Mouse (Mus musculus) frontal cortex, postnatal 36 days (tissue): ENCODE data around the gene Piezo1.

Experiments
- DNase-seq, 2 experiments: peaks; one replicate each; pipeline ENCODE4 v3.0.0; 2022; ENCODE audit warnings: low spot score in 2 of 2

Piezo1 gene

DNA sequence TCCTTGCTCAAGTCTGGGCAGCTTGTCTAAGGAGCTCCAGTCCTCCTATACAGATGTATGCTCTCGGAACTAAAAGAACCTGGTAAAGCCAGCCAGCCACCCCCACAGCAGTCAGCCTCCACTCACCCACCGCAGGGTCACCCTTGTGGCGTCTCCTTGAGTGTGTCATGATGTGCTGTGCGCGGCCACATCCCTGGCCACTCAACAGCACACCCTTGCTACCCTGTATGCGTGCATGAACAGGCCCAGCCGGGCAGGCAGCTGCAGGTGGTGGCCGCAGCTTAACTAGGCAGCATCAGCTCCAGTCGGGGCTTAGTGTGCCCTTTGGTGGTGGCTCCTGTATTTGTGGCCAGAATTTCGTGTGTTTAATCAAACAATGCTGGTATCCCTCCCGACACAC is 94.0 kb downstream of the Piezo1 start:
- no peak for DNase-seq

DNA sequence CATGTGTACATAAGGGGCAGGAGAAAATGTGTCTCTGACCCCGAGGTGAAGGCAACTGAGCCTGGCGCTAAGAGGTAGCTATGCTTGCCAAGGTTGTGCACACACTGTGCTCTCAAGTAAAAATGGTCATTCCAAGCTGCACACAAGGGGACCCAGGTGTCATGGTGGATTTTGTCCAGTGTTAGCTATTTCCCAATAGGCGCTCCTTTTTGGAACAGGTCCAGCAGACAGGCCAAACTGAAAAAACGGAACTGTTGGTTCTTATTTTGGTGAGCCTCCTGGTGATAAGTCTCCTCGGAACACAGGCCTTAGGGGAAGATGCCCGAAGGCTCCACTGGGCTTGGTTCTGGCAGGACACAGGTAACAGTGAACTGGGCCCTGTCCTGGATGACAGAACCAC is 96.7 kb downstream of the Piezo1 start:
- no peak for DNase-seq

DNA sequence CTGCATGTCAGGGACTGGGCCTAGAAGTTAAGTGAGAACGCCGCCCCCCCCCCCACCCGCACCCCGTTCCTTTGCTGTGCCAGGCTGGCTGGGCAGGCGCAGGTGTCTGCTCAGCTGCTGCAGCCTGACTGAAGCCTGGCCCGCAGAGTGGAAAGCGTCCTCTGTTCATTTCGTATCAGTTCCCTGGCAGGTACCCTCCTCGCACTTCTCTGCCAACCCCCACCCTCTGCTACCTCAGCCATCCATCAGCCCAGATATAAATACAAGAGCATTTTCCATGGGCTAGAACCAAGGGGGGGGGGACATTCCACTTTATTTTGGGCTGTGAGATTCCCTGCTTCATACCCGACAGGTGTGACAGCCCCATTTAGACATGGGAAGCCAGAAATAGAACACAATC is 99.0 kb downstream of the Piezo1 start:
- DNase-seq = no peak

DNA sequence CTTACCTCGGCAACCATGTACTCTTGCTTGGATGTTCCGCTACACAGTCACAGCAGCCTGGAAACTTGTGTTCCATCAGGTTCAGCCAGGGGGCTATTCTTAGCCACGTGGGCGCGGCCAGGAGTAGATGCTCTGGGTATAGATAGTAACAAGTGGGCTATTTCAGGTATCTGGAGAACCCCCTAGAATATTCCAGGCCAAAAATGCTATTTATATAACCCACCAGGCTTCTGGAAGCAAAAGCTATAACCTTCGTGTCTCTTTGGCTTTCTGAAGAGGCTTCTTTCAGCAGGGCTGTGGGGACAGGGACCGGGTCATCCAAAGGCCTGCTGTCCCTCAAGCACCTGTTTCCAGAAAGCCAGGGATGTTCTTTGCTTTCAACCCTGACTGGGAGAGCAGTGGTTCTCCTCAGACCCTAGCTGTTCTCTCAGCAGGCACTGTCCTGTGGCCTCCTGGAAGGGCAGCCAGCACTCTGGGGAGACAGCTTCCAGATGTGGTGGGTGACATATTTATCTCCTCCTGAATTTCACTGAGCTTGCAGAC is 99.9 kb downstream of the Piezo1 start:
- no peak for DNase-seq

DNA sequence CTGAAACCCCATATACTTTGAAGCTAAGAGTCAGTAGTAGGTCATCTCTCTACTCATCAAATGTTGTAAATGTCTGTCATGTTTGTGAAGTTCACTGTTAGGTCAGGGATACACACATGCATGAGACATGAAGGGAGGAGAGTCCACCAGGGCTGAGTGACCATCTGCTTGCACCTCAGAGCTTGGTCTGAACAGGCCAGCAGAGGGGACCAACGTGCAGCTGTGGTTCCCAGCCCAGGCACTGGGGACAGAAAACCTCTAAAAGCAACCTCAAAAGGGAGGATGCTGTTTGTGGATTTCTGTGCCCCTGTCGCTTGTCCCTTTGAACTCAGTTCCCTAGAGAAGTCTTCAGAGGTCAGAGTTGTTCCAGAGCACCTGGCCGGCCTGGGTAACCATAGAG is 105.9 kb downstream of the Piezo1 start:
- no peak for DNase-seq

DNA sequence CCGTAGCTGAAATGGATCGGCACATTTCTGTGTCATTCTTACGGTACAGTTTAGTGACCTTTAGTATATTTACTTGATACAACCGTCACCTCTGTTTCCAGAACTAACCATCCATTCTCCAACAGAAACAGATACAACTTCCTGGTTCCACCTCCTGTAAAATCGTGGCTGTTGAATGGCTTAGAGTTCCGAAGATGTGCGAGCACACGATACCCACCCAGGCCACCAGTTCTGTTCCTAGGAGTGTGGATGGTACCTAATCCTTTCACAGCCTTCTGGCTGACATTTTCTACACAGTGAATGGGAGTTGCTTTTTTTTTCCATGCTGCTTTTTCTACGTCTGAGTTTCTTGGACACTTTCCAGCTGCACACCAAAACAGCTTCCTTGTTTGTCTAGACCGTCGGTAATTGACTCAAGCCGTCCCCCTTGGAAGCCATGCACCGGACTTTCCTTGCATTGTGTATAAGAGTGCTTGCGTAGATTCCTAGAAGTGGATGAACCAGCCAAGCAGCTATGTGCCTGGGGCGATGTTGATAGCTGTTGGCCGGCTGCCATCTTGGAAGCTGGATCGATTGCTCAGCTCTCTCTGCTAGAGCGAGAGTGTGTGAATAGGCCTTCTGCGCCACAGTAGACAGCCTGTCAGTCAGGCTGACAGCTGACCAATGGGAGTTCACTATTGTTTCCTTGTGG is 106.9 kb downstream of the Piezo1 start:
- DNase-seq = peak; percentile 82 to 84

DNA sequence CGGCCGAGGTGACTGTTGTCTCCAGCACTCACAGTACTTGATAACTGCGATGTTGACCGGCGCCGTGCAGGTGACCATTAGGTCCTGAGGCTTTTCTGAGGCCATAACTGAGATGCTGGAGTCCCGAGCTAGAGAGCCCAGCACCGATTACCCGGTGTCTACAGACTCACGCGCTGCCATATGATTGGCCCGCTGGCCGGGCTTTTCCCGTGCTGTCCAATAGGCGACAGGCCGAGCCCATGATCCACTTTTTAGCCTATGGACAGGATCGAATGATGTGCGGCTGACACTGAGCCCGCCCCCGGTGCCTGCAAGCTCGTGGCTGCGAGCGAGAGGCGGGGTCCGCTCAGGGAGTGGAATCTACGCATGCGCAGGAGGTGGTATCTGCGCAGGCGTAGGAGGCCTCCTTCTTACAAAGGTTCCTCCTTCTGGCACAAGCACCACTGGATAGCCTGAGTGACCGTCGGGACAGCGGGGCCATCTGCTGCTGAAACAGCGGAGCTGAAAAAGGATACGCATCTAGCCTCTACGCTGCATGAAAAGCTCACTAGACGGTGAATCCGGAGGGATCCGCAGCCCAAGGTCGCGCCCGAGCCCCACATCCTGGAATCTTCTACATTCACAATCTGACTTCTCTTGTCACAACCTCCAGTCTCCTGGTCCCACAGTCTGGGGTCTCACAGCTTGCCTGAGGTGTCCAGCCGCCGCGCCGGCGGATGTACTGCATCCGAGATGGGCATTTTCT is 107.7 kb downstream of the Piezo1 start, which contains the start of gene Mvd:
Gene Mvd (minus strand): TSS at position 161 of the 745 bp plus-strand sequence.
- peak; percentile 98 to 99 for DNase-seq

DNA sequence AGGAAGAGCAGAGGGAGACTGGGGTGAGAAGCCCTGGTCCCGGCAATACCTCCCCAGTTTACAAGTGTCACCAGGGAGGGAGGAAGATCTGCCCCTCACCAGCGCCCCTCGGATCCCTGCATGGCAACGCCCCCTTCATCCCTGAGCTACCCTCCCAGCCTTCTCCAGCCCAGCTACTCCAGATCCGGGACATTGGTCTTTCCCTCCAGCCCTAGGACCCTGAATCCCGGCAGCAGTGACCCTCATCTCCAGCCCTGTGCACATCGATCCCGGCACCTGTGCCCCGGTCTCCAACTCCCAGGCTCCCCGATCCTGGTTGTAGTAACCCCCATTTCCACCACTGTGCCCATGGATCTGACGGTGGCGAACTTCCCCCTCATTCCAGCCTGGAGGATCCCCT is 108.3 kb downstream of the Piezo1 start:
- DNase-seq = no peak

DNA sequence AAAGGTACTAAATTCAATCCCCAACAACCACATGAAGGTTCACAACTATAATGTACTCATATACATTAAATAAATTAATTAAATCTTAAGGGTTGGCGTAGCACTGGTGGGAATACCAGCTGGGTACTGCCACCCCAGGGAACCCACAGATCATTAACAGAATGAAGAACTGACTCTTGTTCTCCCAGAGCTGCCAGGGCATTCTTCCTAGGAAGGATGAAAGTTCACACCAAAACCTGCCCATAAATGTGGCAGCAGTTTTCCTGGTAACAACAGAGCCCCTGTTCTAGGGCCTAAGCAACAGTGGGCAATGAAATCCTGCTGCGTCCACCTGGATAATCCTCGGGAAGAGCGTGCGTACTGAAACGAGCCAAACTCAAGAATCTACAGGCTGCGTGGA is 108.8 kb downstream of the Piezo1 start:
- no peak for DNase-seq

DNA sequence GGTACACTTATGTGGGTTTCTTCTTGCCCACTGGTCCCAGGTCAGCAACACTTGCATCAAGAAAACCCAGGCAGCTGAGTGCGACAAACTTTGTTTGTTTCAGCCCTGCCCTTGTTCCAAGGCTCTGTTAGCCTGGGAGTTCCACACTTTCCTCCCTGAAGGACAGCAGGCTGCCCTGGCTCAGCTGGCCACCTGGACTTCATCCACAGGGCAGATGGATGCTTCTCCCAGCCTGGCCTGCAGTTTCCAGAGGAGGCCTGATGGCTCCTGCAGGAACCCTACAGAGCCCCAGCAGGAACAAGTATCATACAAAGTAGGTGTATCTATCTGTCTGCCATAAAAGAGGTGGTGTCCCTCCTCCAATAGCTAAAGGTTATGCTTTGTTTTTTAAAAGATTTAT is 109.8 kb downstream of the Piezo1 start:
- DNase-seq = no peak

DNA sequence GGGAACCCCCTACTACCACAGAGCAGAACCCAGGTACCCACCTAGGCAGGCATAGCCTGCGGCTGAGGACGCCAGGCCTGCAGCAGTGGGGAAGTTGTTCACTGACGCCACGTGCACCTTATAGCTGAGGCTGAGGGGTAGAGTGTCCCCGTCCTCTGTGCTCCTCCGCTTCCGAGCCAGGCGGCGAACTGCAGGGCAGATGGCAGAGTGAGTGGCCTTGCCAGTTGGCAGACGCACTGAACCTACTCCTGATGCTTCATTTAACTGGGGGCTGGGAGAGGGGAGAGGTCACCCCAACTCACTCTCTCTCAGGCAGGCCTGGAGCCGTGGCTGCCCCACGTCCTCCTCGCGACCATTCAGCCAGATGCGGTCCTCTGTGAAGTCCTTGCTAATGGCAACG is 111.8 kb downstream of the Piezo1 start:
- no peak for DNase-seq

DNA sequence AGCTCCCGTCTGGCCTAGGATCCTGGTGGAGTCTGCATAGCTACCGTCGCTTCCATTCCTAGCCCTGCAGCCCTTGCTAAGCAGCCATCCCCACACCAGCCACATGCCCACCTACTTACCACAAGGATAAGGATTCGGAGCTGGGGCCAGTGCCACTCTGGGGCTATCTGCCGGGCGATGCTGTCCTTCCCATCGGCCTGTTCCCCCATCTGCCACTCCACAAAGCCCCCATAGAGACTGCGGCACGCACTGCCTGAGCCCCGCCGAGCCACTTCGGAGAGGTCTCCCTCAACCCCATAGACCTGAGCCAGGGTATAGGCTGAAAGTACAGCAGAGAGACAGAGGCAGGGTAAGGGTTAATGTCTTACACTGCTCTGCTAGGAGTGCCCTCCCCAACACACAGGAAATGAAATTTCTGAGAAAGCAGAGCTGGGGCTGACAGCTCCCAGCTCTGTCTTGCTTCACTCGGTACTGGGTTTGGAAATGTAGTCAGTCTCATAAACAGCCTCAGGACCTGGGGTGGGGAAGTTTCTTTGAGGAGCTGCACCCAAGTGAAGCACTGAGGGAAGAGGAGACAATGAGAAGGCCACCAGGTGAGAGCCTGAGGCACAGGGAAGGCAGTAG is 113.3 kb downstream of the Piezo1 start:
- no peak for DNase-seq

DNA sequence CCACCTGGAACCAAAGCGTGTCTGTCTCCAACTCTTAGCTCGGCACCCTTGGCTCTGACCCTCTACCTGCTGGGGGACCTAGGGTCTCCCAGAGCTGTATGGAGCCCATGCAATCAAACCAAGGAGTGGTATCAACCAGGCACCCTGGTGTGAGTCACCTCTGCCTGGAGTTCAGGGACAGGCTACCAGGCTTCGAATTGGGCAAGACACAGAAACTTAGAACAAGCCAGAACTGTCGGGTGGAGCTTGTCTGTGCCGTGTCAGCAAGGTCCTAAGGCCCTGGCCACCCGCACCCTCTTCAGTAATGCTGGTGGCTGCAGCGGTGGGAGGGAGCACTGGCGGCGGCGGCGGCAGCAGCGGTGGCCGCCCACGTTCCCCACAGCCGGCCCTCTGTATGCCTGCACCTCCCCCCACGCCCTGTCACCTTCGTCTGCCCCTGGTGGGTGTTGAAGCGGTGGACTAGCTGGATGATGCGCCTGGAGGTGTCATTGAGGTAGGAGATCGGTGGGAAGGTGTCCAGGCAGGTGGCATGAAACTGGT is 114.5 kb downstream of the Piezo1 start:
- no peak for DNase-seq

DNA sequence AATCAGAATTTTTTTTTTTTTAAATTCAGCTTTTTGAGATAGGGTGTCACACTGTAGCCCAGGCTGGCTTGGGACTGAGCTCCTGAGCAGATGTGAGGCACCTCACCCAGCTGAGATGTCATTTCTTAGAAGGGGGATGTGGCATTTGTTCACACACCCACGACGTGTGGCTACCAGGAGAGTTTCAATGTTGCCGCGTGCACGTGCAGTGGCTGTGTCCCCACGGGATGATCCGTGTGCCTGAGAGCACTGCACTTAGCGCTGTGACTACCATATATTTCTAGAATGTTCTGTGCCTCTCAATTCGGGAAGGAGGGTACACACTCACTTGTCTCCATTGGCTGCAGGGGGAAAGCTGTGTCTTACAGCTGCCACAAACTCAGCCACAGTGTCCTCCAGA is 115.0 kb downstream of the Piezo1 start:
- DNase-seq = no peak

DNA sequence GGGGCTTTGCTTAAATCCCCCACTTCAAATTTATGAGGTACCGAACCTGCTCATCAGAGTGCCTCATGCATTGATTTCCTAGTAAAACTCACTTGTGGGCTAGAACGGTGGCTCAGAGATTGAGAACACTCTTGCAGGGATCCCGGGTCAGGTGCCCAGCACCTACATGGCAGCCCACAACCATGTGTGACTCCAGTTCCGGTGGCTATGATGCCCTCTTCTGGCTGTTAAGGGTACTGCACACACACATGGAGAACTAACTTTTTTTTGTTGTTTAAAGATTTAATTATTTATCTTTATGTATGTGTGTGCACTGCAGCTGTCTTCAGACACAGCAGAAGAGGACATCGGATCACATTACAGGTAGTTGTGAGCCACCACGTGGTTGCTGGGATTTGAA is 115.8 kb downstream of the Piezo1 start:
- DNase-seq = no peak

DNA sequence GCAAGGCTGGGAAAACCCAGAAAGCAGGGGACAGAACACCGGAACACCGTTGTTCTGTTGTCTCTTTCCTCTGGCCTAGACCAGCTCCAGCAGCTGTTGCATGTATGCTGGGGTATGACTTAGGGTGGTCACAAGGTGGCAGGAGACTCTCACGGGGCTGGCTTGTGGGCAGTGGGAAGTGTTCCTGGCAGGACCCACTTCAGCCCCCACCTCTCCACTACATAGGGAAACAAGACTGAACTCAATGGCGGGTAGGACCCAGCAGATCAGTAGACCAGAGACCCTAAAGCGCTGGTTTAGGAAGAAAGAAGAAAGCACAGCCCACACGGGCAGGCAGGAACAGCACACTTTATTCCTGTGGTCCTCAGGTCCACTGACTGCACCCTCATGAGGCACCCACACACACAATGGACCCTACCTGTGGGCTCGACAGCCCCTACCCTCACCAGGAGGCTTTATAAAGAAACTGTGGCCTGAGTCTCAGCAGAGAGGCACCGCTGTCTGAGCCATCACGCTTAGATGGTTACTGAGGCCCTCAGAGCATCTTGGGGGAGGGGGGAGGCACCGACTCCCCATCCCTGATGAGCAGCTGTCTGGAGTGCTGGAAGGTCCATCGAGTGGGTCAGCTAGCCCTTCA is 117.7 kb downstream of the Piezo1 start:
- no peak for DNase-seq

DNA sequence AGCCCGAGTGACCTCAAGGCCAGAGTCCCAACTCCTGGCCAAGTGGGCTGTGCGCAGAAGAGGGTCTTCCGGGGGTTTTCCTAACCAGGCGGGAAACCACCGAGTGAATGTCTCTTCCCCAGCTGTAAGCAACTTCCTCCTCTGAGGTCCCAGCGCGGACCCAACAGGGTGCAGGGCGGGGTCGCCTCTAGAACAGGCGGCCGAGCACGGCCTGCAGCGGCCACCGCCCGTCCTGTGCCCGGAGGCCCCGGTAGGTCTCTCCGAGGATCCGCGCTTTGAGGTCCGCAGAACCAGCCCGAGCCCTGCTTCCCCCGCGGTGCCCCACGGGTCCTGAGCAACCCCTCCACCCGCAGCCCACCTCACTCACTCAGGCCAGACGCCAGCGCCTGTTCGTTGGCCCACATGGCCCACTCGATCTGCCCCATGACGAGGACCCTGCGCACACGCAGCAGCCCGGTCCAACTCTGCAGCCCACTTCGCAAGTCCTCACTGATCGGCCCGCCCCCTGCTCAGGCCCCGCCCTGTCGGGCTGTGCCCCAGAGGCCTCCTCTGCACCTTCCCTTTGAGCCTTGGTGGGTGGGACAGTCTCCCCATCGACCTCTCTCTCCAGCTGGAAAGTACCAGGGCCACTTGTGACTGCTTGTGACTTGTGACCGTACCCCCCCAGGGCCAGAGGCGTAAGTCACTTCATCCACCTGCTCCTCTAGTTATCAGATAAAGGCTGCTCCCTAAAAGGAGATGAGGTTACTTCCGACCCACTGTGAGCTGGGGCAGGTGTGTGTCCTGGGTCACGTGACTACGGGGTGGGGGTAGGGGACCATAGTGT is 118.5 kb downstream of the Piezo1 start, which contains the start of gene Cyba:
Gene Cyba (minus strand): TSS at position 488 of the 826 bp plus-strand sequence.
- DNase-seq = no peak
